Mouse (Mus musculus): Measurements from ENCODE around the gene Sgms2.

Sgms2 gene

GRCm38 (mm10) chr3:131485388-131485787 lies 5.8 kb downstream of the Sgms2 start:
- no peak for DNase-seq

GRCm38 (mm10) chr3:131483650-131484049 lies 7.6 kb downstream of the Sgms2 start:
- DNase-seq = no peak

GRCm38 (mm10) chr3:131481976-131482712 lies 9.1 kb downstream of the Sgms2 start:
- DNase-seq = no peak

DNA sequence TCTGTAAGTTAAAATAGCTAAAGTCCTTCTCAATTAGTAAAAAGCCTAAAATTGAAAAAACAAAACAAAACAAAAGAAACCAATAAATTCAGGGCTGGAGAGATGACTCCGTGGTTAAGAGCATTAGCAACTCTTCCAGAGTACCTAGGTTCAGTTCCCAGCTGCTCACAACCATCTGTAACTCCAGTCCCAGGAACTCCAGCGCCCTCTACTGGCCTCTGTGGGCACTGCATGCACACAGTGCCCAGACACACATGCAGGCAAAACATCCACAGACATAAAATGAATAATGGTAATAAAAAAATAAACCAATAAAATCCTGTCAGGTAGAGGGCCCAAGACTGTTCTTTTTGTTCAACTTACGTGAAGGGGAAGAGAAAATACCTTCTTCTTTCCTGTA lies 10.6 kb downstream of the Sgms2 start:
- no peak for DNase-seq

GRCm38 (mm10) chr3:131479415-131479814 lies 11.8 kb downstream of the Sgms2 start:
- DNase-seq = no peak

- DNase-seq = no peak
These were observed 15.2 kb downstream of the Sgms2 start for GRCm38 (mm10) chr3:131476002-131476401.

DNA sequence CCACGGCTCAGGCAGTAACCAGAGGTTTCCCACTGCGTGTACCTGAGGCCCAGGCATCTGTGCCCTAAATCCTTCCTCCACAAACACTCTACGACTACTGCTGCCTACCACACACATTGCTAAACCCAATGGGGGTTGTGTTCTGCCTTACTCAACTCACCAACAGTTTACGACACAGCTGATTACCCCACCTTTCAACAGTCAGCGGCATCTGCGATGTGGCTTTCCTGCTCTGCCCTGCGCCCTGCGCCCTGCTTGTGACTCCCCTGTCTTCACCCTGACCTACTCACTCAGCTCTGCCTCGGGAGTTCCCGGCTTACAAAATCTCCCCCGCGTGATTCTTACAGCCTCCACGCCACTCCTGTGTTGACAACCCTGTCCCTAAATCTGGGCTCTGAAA lies 16.7 kb downstream of the Sgms2 start:
- no peak for DNase-seq

DNA sequence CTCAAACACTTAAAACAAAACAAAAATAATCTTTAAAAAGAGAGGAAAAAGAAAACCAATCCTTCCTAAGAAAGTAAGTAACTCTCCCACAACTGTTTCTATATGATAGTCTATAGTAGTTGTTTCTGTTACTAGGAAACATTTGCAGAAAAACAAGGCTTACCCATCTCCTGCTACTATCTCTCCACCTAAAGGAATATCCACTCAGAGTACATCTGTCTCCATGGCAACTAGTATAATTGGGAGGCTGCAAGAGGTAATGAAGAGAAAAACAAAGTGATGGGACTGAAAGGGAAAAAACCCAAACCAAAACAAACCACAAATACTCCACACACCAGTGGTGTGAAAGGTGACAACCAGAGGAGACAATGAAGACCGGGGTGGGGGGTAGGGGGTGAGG lies 17.7 kb downstream of the Sgms2 start:
- DNase-seq = no peak

- no peak for DNase-seq
These were observed 19.4 kb downstream of the Sgms2 start for GRCm38 (mm10) chr3:131471836-131472235.

DNA sequence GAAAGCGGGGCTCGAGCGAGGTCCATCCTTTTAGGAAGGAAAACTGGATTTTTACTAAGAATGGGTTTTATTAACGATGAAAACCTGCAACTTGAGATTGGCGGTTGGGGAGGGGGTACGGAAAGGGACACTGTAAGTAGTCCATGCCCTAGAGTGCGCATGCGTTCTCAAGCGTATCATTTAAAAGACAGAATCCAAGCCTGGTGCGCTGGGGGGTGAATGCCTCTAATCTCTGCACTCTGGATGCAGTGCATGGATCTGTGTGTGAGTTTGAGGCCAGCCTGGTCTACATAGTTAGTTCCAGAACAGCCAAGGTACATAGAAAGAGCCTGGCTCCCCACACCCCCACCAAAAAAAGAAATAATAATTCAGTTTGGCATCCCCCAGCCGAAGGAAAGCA lies 19.8 kb downstream of the Sgms2 start:
- no peak for DNase-seq

- DNase-seq = no peak
These were observed 20.4 kb downstream of the Sgms2 start for GRCm38 (mm10) chr3:131470837-131471236.

DNA sequence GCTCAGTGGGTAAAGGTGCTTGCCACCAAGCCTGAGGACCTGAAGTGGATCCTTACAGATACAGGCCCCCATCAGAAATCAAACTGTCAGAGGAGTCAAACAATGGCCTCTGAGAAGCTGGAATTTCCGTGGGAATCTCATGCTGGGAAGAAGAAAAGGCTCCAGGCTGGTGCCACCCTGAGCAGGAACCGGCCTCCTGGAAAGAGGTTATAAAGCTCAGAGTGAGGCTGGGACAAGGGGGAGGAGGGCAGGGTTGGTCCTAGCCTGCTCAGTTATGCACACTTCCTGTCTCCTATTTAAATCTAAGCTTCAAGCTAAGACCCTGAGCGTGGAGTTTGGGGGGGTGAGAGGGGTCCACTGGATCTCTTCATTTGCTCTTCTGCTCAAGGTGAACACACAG lies 21.6 kb downstream of the Sgms2 start:
- no peak for DNase-seq

DNA sequence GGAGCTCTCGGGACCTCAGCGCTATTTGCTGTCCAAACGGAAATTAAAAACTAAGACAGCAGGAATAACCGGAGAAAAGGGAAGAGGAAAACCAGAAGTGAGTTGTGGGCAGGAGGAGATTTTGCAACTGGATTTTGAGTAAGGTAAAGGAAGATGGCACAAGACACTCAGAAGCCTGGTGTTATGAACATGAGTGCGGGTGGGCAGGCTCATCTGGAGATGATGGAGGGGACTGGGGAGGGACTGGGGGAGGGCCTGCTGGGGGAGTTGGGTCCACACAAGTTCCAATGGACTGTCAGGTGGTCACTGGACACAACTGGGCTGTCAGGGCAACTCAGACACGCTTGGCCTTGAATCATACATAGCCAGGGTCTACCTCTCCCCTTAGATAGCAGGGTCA lies 24.8 kb downstream of the Sgms2 start:
- DNase-seq = no peak

DNA sequence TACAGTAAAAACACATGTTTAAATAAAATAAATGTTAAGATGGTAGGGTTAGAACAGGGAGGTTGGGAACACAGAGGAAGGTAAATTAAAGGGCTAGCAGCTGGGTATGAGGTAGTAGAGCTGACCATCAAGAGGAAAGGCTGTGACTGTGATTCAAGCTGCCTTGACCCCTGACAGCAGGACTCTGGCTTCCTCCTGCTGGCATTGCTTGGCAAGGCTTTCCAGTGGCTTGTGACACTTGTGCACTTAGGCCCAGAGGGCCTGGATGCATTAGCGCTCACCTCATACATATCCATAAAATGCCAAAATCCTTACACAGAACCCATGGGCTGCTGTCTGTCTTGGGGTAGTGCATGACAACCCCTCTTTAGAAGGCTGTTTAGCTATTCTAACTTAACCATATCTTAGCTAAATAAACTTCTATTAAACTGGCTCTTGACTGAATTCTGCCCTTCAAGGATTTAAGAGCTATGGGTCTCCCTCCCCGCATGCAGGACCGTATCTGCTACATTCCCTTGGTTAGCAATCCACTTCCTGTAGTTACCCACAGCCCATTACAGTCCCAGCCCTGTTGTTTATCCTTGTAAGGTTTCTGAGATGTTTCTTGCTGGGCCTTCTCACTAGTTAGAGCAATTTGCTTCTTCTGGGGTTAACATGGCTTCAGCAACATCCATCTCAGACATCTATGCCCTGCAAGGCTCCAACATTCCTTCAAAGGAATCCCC lies 25.5 kb downstream of the Sgms2 start:
- DNase-seq = no peak

GRCm38 (mm10) chr3:131372996-131373395 lies 118.2 kb downstream of the Sgms2 start:
- DNase-seq = no peak

DNA sequence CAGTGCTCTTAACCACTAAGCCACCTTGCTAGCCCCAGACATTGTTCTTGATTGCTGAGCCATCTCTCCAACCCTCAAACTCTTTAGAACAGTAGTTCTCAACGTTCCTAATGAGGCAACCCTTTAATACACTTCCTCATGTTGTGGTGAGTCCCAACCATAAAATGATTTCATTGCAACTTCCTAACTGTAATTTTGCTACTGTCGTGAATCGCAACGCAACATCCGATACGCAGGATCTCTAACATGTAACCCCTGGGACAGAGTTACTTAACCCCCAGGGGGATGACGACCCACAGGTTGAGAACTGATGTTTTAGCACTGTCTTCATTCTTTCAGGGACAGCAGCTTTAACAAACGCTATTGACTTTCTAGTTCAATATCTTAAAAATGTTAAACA lies 122.5 kb downstream of the Sgms2 start:
- DNase-seq = no peak

DNA sequence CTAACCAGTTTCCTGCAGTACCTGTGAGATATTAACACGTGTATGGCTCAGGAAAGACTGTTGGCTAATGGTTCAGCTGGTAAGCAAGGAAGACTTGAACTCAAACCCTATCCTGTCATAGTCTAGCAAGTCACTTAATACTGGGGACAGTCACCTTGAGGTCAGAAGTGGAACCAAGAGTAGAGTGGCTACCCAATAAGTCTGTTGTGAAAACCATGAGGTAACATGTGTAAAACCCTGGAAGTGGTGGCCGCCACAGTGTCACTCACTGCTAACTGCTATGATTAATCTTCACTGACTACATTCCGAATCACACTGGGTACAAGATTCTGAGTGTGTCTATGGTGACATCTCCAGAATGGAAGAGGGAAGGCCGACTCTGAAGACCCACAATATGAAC lies 123.8 kb downstream of the Sgms2 start:
- no peak for DNase-seq

DNA sequence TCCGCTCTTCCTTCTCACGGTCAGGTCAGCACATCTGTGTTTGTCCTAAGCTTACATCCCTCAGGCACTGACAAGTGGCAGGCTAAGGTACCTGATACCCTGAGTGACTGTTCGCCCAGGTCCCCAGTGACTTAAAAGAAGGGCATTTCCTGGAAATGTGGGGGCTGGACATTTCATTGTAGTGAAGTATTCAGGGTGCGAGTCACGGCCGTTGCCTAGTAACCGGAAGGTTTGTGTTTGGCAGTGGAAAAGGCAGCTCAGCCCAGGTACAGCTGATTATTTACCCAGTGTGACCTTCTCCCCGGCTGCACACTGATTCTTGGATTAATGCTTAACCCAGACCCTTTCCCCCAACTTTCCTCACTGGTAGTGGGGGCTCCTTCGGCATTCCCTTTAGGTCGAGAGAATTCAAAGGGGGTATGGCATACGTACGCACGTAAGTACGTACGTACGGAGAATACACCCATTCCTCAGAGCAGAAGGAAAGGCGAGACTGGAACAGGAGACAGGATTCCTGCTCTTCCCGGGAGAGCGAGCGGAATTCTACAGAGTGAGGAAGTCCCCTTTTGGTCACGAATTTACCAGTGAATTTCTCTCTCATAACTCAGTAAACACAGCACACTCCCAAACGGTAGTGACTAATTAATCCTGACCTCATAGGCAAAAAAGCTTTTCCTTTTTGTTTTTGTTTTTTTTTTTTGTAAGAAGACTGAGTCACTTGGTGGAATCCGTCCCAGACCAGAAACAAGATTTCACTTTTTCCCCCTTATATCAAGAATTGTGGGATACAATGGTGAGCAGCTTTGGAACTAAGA lies 126.4 kb downstream of the Sgms2 start:
- peak; percentile 80 for DNase-seq

DNA sequence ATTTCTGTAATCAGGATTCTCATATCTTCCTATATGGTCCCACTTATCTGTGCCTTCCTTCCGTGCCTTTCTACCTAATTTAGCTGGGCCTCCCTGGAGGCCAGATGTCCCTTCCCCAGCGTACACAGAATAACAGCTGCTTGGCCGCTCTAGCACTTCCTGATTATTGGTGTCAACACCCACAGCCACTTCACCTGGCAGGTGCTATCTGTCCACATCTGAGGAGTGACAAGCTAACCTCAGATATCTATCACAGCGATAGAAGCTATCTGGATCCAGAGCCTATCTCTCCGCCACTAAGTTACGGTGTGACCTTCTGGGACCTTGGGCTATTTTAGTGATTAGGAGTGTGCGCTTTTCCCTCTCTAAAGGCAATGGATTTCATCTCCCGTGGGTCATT lies 127.0 kb downstream of the Sgms2 start:
- no peak for DNase-seq

GRCm38 (mm10) chr3:131363602-131364001 lies 127.6 kb downstream of the Sgms2 start:
- DNase-seq = peak; percentile 47

DNA sequence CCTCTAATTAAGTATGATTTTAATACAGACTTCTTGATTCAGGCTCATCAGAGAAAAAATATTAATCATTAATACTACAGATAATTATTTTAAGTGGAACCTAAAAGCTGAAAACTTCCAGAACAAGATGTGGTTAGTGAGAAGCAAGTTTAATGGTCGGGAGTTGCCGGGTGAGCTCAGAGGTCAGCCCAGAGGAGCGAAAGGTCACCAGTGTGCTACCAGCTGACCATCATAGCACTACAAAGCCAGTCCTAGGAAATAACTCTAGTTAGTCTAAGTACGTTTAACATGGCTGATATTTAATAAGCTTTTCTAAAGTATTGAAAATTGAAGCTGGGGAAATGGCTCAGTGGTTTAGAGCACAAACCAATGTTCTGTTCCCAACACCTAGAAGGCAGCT lies 129.3 kb downstream of the Sgms2 start:
- no peak for DNase-seq

DNA sequence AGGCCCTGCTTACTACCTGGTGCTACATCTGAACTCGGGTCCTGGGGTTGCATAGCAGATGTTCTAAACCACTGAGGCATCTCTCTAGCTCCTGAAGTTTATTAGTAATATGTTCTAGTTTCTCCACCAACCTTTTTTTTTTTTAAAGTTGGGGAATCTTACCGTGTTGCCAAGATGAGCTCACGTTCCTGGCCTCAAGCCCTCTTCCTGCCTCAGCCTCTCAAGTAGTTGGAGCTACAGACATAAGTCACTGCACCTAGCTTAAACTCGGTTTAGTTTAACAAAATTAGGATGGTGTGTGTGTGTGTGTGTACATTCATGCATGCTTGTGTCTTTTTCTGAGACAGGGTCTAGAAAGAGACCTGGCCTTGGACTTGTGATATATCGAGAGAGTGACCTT lies 132.2 kb downstream of the Sgms2 start:
- no peak for DNase-seq

- DNase-seq = no peak
These were observed 133.0 kb downstream of the Sgms2 start for GRCm38 (mm10) chr3:131358205-131358604.

GRCm38 (mm10) chr3:131357643-131358042 lies 133.6 kb downstream of the Sgms2 start:
- DNase-seq = no peak

Measured in kidney, postnatal 10 days (tissue).